Mouse (Mus musculus): ENCODE results near the gene Gm20741.

GRCm38 (mm10) chr16:88848558-88848957, 36.5 kb upstream of the Gm20741 start:
- no peak for TF ChIP-seq POLR2A (IDR thresholded peaks at IDR 0.05; ENCODE audit: insufficient read depth, low read length)
- no peak for TF ChIP-seq CTCF (IDR thresholded peaks at IDR 0.05; ENCODE audit: low read depth, low read length)

Measured in ES-Bruce4 (cell line).